Mouse (Mus musculus) layer of hippocampus, adult 2 months (tissue): ENCODE measurements at regions not wholly inside any gene's neighbourhood (a gene's known extent, or its start where the extent isn't known, plus 50 kb on each side); places are given as distances from the start of the nearest gene placed in this dataset.

Experiments
- DNase-seq, 2 experiments: peaks; one replicate each; pipeline ENCODE4 v3.0.0; 2022; ENCODE audit warnings: low spot score in 2 of 2
- H3K27ac ChIP-seq: fragments of 200-600 bp; 2 replicates; pipeline ENCODE4 v1.8.1; 2022
- H3K4me3 ChIP-seq: fragments of 200-600 bp; 2 replicates; pipeline ENCODE4 v1.8.1; 2022; ENCODE audit warnings: mild to moderate bottlenecking
- CTCF ChIP-seq: fragments of 200-600 bp; conservative IDR thresholded peaks from 2 replicates; pipeline ENCODE4 v1.8.1; 2022; ENCODE audit warnings: antibody characterized with exemption, mild to moderate bottlenecking, moderate library complexity

DNA sequence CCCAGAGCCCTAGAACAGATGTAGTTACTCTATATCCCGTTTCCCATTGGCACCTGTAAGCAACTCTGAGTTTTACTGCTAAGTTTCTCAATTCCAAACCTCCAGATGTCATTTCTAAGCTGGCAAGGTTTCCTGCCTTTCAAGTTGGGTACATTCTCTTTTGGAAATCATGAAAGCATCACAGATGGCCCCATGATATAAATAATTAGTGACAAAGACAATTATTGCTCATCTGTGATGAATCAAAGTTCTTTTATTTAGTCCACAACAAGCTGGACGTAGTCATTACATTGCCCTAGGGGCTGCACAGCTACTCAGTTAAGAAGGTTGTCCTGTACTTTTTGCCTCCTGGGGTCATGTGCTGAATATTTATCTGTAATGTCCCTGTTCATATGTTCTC, 303.2 kb upstream of the Btbd3 start:
- Histone ChIP-seq H3K4me3 (no peak overlapping the region), H3K27ac (peak overlapping the region; percentile 72)
- TF ChIP-seq CTCF: no peak
- DNase-seq: peak; percentile 10 to 15

DNA sequence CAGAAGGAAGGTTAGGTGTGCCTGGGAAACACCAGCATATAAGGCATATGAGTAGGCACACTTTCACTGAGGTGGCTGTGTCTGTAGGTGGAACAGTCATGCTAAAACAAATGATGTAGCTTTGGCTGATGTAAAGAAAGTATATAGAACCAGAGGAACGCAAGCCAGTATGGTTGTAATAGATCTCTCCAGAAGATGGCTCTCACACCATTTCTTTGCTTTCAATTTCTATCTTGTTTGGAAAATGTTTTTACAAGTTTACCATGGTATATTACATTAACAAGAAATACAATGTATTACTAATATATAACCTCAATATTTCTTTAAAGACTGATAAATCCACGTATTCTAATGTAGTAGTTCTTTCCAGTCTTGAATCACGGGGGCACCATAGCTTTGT, 304.4 kb upstream of the Btbd3 start:
- Histone ChIP-seq H3K27ac (peak overlapping the region; percentile 72; the same call in 1 of the 2 replicates), H3K4me3 (no peak overlapping the region)
- TF ChIP-seq CTCF: peak; percentile 66
- DNase-seq: no peak

DNA sequence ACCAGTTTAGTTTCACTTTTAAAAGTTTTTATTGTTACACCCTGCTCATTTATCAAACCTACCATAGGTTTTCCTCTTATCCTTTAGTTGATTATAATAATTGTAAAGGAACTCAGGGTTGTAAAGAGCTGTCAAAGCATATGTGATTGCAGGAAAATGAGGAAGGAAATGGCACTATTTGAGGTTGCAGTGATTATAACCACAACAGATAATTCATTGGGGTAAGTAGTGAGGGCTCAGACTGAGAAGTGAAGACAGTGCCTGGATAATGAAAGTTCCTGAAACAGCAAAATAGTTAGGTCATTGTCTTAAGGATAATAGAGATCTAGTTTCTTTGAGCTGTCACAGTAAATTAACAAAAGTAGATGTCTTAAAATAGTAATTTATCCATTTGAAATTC, 305.4 kb upstream of the Btbd3 start:
- Histone ChIP-seq H3K4me3 (no peak overlapping the region), H3K27ac (no peak overlapping the region)
- no peak for TF ChIP-seq CTCF
- no peak for DNase-seq

DNA sequence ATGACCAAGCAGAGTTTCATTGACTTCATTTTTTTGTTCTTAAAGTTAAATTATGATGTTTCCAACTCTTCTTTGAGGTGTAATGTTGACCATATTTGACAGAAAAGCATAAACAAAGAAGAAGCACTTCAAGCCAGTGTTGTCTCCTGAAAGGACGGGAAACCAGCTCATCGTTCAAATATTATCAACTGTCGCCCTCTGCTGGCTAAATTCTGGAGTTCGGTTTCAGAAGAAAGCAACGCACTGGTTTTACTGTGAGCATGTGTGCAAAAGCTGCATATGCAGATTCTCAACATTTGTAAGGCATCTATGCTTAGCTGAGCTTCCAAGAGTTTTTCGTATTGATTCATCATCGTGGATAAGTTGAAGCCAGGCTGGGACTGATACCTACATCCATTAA, 313.6 kb upstream of the Btbd3 start:
- Histone ChIP-seq H3K27ac (no peak overlapping the region), H3K4me3 (no peak overlapping the region)
- peak; percentile 93 for TF ChIP-seq CTCF
- peak; percentile 87 to 91 for DNase-seq

DNA sequence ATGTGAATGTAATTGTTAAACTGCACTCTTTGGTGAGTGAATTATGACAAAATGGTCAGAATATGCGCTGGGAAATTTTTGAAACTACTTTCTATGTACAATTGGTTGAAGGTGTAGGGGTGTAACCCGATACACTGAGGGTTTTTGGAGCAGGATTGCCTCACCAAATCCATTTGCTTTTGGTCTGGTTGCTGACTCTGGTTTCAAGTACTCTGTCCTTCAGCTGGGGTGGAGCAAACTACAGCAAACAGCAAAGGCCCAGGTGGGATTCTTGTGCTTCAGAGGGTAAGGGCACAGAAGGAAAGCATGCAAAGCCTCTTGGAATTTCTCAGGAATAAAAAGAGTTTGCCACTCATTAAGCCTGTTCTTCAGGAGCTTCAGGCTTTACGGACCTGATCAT, 316.8 kb upstream of the Btbd3 start:
- no peak for TF ChIP-seq CTCF
- Histone ChIP-seq H3K4me3 (no peak overlapping the region), H3K27ac (no peak overlapping the region)
- DNase-seq: no peak

DNA sequence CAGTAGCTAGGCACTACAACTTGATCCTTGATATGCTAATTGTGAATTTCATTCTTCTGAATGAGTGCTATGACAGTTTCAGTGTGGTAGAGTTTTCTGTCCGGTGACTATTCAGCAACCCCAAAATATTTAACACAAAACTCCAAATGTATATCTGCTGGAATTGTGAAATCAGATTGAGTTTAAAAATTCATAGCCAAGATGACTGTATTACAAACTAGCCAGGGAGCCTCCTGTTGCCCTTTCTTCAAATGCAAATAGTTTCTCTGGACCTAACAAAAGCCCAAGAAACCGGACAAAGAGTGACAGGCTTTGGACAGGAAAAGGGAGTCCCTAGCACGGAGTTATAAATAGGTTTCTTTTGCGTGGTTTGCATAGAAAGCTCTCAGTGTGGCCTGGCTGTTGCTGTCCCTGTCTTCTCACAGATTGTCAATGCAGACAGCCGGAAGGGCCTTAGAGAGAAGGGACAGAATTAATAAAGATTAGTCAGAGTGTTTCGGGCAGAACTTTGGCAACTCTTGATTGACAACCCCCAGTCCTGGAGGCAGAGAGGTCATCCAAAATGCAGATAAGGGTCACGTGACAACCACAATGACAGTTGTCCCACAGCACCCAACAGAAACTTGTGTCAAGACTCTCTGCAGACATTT, 317.4 kb upstream of the Btbd3 start:
- DNase-seq: no peak
- no peak overlapping the region for H3K27ac ChIP-seq
- no peak for TF ChIP-seq CTCF
- no peak overlapping the region for H3K4me3 ChIP-seq

DNA sequence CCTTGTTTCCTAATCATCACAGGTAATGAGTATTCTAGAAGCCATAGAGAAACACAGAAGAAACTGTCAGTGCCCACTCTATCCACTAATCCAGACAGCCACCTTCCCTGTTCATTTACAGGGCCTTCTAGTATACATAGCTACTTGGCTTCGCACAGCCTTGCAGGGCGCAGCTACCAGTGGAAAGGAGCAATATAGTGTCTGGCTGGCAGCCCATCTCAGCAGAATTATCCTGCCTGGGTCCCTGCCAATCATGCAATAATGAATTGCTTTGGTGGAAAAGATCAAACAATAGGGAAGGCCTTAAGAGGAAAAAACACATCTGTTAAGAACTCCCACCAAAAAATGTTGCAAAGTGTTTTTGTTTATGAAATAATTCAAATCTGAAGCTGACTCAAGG, 319.8 kb upstream of the Btbd3 start:
- no peak for TF ChIP-seq CTCF
- Histone ChIP-seq H3K27ac (no peak overlapping the region), H3K4me3 (no peak overlapping the region)
- DNase-seq: no peak

DNA sequence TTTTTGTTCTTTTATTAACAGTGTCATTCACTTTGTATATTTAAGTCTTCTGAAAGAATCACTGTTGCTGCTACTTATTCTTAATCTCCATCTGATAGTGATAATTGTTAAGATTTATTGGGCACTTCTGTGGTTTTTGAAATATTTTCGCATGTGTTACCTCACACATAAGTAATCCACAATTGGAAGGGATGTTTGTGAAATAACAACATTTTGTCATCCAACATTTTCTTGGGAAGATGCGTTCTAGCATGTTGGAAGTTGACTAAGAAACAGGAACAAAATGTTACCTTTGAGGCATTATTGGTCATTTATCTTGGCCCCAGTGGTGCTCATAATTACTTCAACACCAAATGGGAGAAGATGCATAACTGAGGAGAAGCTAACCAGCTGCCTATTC, 323.4 kb upstream of the Btbd3 start:
- no peak overlapping the region for H3K27ac ChIP-seq
- no peak overlapping the region for H3K4me3 ChIP-seq
- no peak for TF ChIP-seq CTCF
- no peak for DNase-seq

DNA sequence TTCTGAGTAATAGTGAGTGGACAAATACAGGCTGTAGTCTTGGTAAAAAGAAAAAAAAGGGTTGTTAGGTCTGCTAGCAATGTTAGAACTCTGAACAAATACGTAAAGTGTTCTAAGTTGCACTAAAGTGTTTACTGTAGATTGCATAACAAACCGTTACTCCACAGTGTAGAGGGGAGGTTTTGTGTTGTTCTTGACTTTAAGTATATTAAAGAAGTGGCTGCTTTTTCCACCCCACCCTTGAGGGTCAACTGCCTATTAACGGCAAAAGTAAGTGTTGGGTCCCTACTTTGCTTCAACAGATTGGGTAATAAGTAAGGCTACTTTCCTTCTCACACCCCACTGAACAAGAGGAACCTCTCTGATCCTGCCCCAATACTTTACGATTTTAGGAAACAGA, 323.9 kb upstream of the Btbd3 start:
- no peak for DNase-seq
- Histone ChIP-seq H3K4me3 (no peak overlapping the region), H3K27ac (no peak overlapping the region)
- no peak for TF ChIP-seq CTCF

DNA sequence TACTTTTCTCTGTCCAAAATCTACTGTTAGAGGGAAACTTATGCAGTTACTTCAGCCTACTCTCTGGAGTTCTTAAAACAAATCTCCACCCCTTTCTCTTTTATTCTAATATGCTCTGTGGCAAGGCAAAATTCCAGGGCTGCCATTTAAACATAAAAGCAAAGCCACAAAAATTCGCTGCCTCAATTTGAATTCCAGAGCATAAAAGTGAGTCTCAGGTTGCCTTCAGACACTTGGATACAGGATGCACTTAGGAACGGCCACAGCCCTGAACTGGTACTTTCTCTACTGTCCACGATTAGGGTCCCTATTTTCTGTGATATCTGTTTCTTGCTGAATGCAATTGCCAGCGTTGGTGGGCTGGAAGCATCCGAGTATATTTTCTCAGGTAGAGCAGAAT, 330.9 kb upstream of the Btbd3 start:
- TF ChIP-seq CTCF: no peak
- no peak overlapping the region for H3K4me3 ChIP-seq
- no peak for DNase-seq

DNA sequence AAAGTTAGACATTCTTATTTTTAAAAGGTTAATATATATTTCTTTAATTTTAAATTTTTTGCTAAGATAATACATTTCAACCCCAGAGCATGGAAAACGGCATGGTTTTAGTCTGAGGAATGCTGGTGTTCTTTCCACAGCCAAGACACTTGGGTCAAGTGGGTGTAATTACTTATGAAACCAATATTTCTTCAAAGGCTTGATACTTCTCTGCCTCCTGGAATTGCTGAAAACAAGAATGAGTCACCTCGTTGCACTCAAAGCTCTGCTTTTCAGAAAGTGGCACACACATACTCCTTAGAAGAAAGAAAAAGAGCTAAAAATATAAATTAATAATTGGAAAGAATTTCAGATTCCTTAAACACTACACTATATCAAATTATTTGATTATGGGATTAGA, 331.8 kb upstream of the Btbd3 start:
- Histone ChIP-seq H3K27ac (no peak overlapping the region), H3K4me3 (no peak overlapping the region)
- TF ChIP-seq CTCF: no peak
- no peak for DNase-seq

More for the DNA sequence above, 330.9 kb upstream of the Btbd3 start:
- no peak overlapping the region for H3K27ac ChIP-seq

DNA sequence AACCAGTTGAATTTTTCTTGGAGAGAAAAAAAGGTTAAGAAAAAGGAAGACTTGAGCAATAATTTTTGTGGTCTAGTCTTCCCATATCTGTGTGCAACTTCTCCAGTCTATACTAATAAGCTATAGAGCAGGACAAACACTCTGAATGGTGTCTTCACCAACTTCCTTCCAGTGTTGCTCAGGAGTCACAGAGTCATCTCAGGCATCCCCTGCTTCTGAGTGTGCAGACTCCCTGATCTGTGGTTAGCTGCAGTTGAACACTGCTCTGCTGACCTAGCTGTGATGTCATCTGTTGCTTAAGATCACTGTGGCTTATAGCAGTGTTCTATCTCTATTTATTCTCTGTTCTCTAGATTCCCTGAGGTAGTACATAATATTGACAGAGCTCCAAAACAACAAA, 357.9 kb upstream of the Btbd3 start:
- no peak for TF ChIP-seq CTCF
- no peak for DNase-seq
- no peak overlapping the region for H3K4me3 ChIP-seq
- H3K27ac ChIP-seq: no peak overlapping the region

DNA sequence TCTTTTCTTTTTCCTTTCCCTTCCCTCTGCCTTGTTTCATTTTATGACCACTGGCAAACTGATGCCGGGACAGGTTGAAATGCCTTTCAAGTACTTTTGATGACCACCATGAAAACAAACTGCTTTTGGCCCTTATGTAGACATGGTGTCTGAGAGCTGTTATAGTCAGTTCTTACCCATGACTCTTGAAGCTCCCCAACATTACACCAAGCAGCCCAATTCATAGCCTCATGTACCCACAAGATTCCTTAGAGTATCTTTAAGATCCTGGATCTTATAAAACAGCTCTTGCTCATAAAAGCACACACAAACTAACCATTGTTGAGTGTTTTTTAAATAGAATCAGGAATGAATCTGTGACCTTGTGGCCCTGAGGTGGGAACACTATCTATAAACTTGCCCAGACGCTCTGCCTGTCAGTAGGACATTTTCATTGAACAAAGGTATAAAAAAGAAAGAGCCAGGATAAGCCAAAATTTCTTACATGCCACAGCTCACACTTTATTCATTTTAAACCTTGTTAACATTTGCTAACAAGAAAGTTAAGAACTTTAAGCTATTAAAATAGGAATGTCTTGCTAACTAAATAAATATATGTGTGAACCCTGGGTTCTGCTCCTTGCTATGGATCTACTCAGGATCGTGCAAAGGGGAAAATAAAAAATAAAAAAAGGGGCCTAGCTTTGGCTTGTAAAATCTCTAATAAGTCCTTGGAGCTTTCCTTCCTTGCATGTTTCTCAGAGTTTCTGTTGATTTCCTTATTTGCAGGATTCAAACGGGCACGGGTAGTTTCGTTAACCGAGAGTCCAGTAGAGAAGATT, 375.9 kb upstream of the Btbd3 start:
- no peak for TF ChIP-seq CTCF
- Histone ChIP-seq H3K4me3 (no peak overlapping the region), H3K27ac (no peak overlapping the region)
- no peak for DNase-seq

DNA sequence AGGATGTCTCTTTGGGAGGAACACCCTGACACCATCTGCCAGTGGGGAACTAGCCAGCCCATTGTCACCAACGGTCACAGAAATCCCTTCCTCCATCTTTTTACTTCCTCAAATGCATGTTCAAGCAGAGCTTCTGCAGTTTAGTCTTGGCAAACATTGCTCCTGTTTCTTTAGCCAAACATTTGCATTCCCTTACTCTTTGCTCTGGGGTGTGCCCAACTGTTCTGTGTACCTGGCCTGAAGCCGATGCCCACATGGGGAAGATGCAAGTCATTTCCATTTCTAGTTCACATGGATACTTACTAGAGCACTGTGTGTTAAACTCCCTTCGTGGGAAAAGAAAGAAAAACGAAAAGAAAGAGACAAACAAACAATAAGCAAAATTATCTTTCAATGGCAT, 386.7 kb upstream of the Btbd3 start:
- no peak for TF ChIP-seq CTCF
- Histone ChIP-seq H3K27ac (no peak overlapping the region), H3K4me3 (no peak overlapping the region)
- DNase-seq: no peak
